Mouse (Mus musculus): ENCODE data around the gene Klf2. TPM values are rescaled to one million over a fixed set of nuclear protein-coding genes. Genes with fewer than 3 reads are reported as not detected.

The Klf2 gene
- polyA plus RNA-seq, 1 experiment from 2014 or later: 10.1 TPM

DNA sequence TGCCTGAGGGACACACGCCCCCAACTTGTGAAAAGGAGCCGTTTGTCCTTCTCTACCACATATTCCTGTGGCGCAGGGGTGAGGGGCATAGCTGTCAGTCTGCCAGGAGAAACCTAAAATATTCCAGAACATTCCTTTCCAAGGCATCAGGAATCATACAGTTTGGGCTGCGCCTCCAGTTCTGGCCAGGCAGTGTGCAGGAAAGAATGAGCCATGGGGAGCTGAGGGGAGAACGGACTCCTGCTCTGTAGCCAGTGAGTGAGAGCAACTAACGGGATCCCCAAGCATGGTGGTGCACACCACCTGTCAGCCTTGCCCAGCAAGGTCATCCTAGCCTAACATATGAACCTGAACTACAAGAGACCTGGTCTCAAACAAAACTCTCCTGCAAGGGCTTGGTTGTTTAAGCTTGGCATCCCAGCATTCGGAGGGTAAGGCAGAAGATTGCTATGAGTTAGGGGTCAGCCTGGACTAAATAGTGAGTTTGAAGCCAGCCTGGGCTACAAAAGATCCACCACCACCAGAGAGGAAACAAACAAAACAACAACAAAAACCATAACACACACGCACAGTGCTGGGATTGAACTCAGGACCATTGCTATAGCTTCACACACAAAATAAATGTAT lies 15.7 kb upstream of the Klf2 start:
- H3K36me3 ChIP-seq (ENCODE audit: insufficient read depth, low read length): no peaks in the 10 kb centered on the region
- WGBS: 60% methylated on average over 8 of the region's 8 CpGs
- no peaks in the 10 kb centered on the region for H3K9me3 ChIP-seq (ENCODE audit: low read length)
- H3K4me2 ChIP-seq (replicated peaks; ENCODE audit: low read depth, low read length): no peak overlapping the region
- H3K4me1 ChIP-seq (ENCODE audit: insufficient read depth, low read length): no peaks in the 10 kb centered on the region; the same call in 1 of the 2 replicates
- no peak overlapping the region; the same call in 1 of the 2 replicates for H3K27ac ChIP-seq (ENCODE audit: low read length)
- no peak overlapping the region for H3K4me3 ChIP-seq (ENCODE audit: low read length)
- no peaks in the 10 kb centered on the region for H3K27me3 ChIP-seq (ENCODE audit: insufficient read depth, low read length)
- no peak overlapping the region for H3K9ac ChIP-seq (replicated peaks; ENCODE audit: low read length)
- ATAC-seq (ENCODE audit: low FRiP score, low TSS enrichment): no peak

DNA sequence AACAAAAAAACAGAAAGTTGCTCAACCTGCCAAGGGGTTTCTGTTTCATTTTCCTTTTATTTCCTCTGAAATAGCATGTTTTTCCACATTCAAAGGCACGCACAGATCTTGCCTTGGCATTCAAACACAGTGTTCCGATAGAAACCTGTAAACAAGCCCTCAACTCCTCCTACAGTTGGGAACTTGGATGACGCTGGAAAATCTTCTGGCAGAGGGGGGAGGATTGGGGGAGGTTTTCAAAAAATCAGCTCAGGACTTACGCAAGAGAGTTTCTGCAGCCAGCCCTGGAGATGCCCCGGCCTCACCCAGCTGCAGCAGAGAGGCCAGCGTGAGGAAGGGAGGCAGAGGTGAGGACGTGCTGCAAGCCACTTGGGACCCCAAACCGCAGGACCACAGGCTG lies 15.2 kb upstream of the Klf2 start:
- WGBS: 52% methylated on average over 8 of the region's 8 CpGs
- Histone ChIP-seq H3K4me1 (ENCODE audit: insufficient read depth, low read length) (no peaks in the 10 kb centered on the region; the same call in 1 of the 2 replicates), H3K36me3 (ENCODE audit: insufficient read depth, low read length) (no peaks in the 10 kb centered on the region), H3K4me3 (ENCODE audit: low read length) (no peak overlapping the region), H3K27ac (ENCODE audit: low read length) (no peak overlapping the region), H3K27me3 (ENCODE audit: insufficient read depth, low read length) (no peaks in the 10 kb centered on the region), H3K9me3 (ENCODE audit: low read length) (no peaks in the 10 kb centered on the region), H3K4me2 (replicated peaks; ENCODE audit: low read depth, low read length) (no peak overlapping the region), H3K9ac (replicated peaks; ENCODE audit: low read length) (no peak overlapping the region)
- no peak for ATAC-seq (ENCODE audit: low FRiP score, low TSS enrichment)

DNA sequence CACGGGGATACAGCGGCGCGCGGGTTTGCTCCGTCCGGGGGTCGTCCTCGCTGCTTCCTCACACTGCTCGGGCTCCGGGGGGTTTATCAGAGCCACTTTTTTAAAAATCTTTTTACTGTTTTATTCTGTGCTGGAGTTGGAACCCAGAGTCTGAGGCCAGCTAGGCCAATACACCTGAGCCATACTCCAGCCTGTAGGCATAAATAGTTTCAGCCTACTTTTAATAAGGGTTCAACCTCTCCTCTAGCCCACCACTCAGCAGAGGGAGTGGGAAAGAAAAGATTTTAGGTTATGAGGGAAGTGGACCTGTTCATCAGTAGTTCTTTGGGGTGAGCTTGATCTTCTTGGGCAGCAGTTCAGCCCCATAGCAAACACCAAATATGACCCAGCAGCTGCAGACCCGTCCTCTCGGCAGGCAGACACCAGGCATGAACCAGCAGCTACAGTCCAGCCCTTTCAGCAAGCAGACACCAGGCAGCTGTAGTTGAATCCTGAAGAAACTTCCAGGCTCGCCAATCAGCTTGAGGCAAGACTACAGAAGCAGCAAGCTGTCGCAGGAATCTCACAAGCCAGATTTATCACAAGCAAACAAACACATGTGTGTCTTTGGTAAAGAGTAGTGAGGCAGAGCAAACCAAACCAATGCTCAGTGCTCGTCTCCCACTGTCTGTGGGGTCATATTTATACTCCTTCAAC lies 13.5 kb upstream of the Klf2 start, which contains the start of gene Gm10282:
TSS of gene Gm10282 (minus strand) at position 51 of the 696 bp plus-strand sequence.
- ATAC-seq (ENCODE audit: low FRiP score, low TSS enrichment): no peak
- no peak within 1 kb of the TSS for H3K27ac ChIP-seq (ENCODE audit: low read length)

DNA sequence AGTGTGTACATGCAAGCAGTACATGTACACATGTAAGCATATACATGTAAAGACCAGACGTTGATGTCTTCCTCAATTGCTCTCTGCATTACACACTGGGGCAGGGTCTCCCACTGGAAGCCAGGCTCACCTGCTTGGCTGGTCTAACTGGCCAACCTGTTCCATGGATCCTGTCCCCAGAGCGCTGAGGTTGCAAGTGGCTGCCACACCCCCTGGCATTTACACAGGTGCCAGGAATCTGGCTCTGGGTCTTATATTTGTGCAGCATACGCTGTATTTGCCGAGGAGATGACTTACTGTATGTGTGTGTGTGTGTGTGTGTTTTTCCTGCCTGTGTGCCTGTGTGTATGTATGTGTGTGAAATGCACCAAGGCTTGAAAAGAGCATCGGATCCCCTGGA lies 11.9 kb upstream of the Klf2 start:
- H3K4me2 ChIP-seq (replicated peaks; ENCODE audit: low read depth, low read length): no peak overlapping the region
- WGBS: 85% methylated on average over 5 of the region's 5 CpGs
- no peak overlapping the region for H3K4me3 ChIP-seq (ENCODE audit: low read length)
- no peaks in the 10 kb centered on the region for H3K9me3 ChIP-seq (ENCODE audit: low read length)
- no peak for ATAC-seq (ENCODE audit: low FRiP score, low TSS enrichment)
- no peaks in the 10 kb centered on the region for H3K36me3 ChIP-seq (ENCODE audit: insufficient read depth, low read length)
- H3K4me1 ChIP-seq (ENCODE audit: insufficient read depth, low read length): peaks cover 3% of the 10 kb centered on the region; the same call in 1 of the 2 replicates
- no peaks in the 10 kb centered on the region for H3K27me3 ChIP-seq (ENCODE audit: insufficient read depth, low read length)
- H3K27ac ChIP-seq (ENCODE audit: low read length): no peak overlapping the region
- no peak overlapping the region for H3K9ac ChIP-seq (replicated peaks; ENCODE audit: low read length)

More for the DNA sequence above, 13.5 kb upstream of the Klf2 start, which contains the start of gene Gm10282:
- H3K9me3 ChIP-seq (ENCODE audit: low read length): no peaks in the 10 kb centered on the region
- 77% methylated on average over 15 of the region's 16 CpGs for WGBS
- H3K27me3 ChIP-seq (ENCODE audit: insufficient read depth, low read length): no peaks in the 10 kb centered on the region
- H3K4me2 ChIP-seq (replicated peaks; ENCODE audit: low read depth, low read length): no peak within 1 kb of the TSS
- no peaks in the 10 kb centered on the region for H3K36me3 ChIP-seq (ENCODE audit: insufficient read depth, low read length)
- H3K4me1 ChIP-seq (ENCODE audit: insufficient read depth, low read length): no peaks in the 10 kb centered on the region; the same call in 1 of the 2 replicates
- no peak within 1 kb of the TSS for H3K4me3 ChIP-seq (ENCODE audit: low read length)
- H3K9ac ChIP-seq (replicated peaks; ENCODE audit: low read length): no peak within 1 kb of the TSS

DNA sequence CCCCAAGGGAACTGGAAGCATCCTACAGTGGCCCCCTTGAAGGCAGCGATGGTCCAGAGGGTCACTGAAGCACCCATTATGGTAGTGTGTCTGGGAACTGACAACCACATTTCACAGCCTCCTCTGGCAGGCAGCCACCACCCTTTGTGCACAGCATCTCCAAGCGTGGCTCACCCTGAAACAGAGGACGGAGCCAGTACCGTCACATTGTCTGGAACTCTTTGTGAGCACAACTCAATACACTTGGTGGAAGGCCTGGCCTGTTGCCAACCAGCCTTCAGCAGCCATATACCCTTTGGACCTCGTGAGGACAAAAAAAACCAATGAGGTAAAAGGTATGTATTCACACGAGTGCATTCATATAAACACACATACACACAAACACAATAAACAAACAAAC lies 10.6 kb upstream of the Klf2 start:
- no peaks in the 10 kb centered on the region for H3K9me3 ChIP-seq (ENCODE audit: low read length)
- no peak overlapping the region for H3K27ac ChIP-seq (ENCODE audit: low read length)
- 0 out of 2 replicates have a peak, but pooled peaks cover 3% of the 10 kb centered on the region for H3K4me1 ChIP-seq (ENCODE audit: insufficient read depth, low read length)
- H3K27me3 ChIP-seq (ENCODE audit: insufficient read depth, low read length): no peaks in the 10 kb centered on the region
- ATAC-seq (ENCODE audit: low FRiP score, low TSS enrichment): no peak
- H3K4me3 ChIP-seq (ENCODE audit: low read length): no peak overlapping the region
- H3K36me3 ChIP-seq (ENCODE audit: insufficient read depth, low read length): no peaks in the 10 kb centered on the region
- no peak overlapping the region for H3K4me2 ChIP-seq (replicated peaks; ENCODE audit: low read depth, low read length)
- H3K9ac ChIP-seq (replicated peaks; ENCODE audit: low read length): no peak overlapping the region
- 55% methylated on average over 6 of the region's 6 CpGs for WGBS

DNA sequence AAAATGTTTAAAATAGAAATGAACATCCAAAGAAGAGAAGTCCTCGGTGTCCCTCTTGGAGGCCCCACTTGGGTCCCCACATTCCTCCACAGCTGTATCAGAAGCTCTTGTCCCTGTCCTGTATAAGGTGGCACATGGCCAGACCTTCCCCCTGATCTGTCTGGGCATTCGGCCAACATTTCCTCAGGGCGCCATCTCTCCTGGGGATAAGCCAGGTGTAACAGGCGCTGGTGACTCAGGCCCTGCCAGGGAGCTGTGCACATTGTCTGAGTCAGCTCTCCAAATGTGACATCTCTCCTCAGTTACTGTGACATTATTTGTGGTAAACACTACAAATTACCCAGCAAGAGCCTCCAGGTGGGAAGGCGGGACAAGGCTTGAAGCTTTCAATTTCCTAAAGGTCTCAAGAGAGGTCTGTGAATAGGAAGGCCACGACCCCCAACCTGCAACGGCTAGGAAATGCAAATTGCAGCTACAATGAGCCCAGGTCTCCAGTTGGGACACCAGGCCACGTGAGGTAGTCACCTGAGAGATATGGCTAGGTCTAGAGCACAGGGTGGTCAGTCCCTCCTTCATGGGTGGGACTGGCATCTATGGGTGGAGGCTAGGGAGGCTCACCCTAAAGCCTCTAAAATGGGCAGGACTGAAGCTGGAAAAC lies 7.9 kb upstream of the Klf2 start:
- WGBS: 50% methylated on average over 8 of the region's 8 CpGs
- no peak overlapping the region for H3K4me3 ChIP-seq (ENCODE audit: low read length)
- peaks cover 3% of the 10 kb centered on the region; the same call in 1 of the 2 replicates for H3K4me1 ChIP-seq (ENCODE audit: insufficient read depth, low read length)
- no peak overlapping the region for H3K27ac ChIP-seq (ENCODE audit: low read length)
- no peaks in the 10 kb centered on the region for H3K27me3 ChIP-seq (ENCODE audit: insufficient read depth, low read length)
- no peaks in the 10 kb centered on the region for H3K9me3 ChIP-seq (ENCODE audit: low read length)
- H3K36me3 ChIP-seq (ENCODE audit: insufficient read depth, low read length): no peaks in the 10 kb centered on the region
- ATAC-seq (ENCODE audit: low FRiP score, low TSS enrichment): peak; percentile 60; the same call in 1 of the 2 replicates
- H3K9ac ChIP-seq (replicated peaks; ENCODE audit: low read length): no peak overlapping the region
- no peak overlapping the region for H3K4me2 ChIP-seq (replicated peaks; ENCODE audit: low read depth, low read length)

DNA sequence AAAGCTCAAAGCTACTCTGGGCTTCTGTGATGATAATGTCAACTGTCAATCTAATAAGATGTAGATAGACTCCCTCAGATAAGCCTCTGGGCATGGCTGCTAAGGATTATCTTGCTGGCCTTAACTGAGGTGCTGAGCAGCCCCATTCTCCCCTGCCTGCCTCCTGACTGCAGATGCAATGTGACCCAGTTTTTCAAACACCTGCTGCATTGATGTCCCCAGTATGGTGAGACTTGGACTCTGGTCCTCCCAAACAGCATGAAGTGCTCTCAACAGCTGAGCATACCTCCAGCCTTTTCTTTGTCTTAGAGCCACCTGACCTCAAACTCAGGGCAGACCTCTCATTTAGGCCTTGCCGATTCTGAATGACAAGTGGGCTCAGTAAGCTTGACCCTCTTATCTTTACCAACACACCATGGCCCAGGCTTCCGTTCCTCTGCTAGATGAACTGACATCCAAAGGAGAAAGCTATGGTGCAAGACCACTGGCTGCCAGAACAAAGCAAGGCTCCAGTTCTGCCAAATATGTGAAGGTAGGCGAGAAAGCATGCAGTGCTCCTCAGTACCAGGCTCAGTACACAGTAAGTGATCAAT lies 5.8 kb upstream of the Klf2 start:
- H3K4me3 ChIP-seq (ENCODE audit: low read length): no peak overlapping the region
- H3K36me3 ChIP-seq (ENCODE audit: insufficient read depth, low read length): no peaks in the 10 kb centered on the region
- H3K9me3 ChIP-seq (ENCODE audit: low read length): no peaks in the 10 kb centered on the region
- H3K4me1 ChIP-seq (ENCODE audit: insufficient read depth, low read length): peaks cover 6% of the 10 kb centered on the region; the same call in 1 of the 2 replicates
- ATAC-seq (ENCODE audit: low FRiP score, low TSS enrichment): no peak
- H3K9ac ChIP-seq (replicated peaks; ENCODE audit: low read length): no peak overlapping the region
- no peaks in the 10 kb centered on the region; the same call in 1 of the 2 replicates for H3K27me3 ChIP-seq (ENCODE audit: insufficient read depth, low read length)
- H3K27ac ChIP-seq (ENCODE audit: low read length): no peak overlapping the region
- 89% methylated on average over 3 of the region's 3 CpGs for WGBS
- H3K4me2 ChIP-seq (replicated peaks; ENCODE audit: low read depth, low read length): no peak overlapping the region

DNA sequence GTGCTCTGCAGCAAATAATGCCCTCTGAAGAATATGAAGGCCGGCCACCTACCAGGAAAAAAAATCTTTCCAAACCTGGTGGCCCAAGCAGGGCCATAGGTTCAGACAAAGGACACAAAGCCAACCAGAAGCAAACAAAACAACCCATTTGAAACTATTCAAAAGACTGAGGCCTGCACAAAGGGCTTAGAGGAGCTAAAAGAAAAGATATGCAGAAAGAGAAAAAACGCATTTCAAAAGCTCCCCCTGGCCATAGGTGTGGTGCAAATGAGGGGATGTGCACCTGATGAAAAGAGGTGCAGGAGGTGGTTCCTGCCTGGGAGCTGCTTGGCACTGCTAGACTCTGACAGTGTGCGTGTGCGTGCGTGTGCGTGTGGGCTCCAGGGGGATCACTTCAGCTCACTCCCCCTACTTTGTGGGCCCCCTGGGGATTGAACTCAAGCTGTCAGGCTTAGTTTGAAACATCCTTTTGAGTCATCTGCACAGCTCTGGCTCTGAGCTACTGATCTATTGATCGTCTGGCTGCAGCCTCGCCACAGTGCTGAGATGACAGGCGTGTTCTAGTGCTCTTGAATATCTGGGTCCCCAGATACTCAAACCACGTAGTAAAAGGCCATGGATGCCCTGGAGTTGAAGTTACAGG lies 2.7 kb upstream of the Klf2 start:
- no peak overlapping the region for H3K9ac ChIP-seq (replicated peaks; ENCODE audit: low read length)

DNA sequence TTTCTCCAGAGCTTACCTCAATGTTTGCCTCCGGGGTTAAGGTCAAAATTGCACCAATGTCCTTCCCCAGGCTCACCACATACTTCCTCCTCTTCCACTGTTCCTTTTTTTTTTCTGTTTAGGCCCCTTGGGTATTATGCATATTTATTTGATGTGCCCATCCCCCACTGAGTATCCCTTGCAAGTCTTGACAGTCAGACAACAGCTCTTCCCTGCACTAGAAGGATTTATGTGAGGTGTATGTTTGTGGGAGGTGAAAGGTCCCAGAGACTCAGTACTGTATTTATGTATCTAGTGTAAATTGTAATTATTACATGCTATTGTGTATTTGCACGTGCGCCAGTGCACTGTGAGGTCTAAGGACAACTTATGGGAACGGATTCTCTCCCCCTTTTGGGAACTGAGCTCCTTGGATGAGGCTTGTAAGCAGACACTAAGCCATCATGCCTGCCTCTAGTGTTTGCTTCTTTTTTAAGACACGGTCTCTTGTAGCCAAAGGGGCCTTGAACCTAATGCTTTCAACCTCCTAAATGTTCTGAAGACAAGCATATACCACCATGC lies 1.0 kb upstream of the Klf2 start:
- no peak for ATAC-seq (ENCODE audit: low FRiP score, low TSS enrichment)
- Histone ChIP-seq H3K4me2 (replicated peaks; ENCODE audit: low read depth, low read length) (no peak overlapping the region), H3K27me3 (ENCODE audit: insufficient read depth, low read length) (peaks cover 28% of the 10 kb centered on the region), H3K36me3 (ENCODE audit: insufficient read depth, low read length) (no peaks in the 10 kb centered on the region), H3K4me1 (ENCODE audit: insufficient read depth, low read length) (peaks cover 7% of the 10 kb centered on the region; the same call in 1 of the 2 replicates), H3K9me3 (ENCODE audit: low read length) (no peaks in the 10 kb centered on the region), H3K9ac (replicated peaks; ENCODE audit: low read length) (no peak overlapping the region), H3K4me3 (ENCODE audit: low read length) (no peak overlapping the region), H3K27ac (ENCODE audit: low read length) (no peak overlapping the region)
- 48% methylated on average over 5 of the region's 5 CpGs for WGBS

More for the DNA sequence above, 2.7 kb upstream of the Klf2 start:
- Histone ChIP-seq H3K4me2 (replicated peaks; ENCODE audit: low read depth, low read length) (no peak overlapping the region), H3K4me3 (ENCODE audit: low read length) (no peak overlapping the region), H3K4me1 (ENCODE audit: insufficient read depth, low read length) (peaks cover 4% of the 10 kb centered on the region; the same call in 1 of the 2 replicates), H3K36me3 (ENCODE audit: insufficient read depth, low read length) (no peaks in the 10 kb centered on the region), H3K27me3 (ENCODE audit: insufficient read depth, low read length) (peaks cover 21% of the 10 kb centered on the region), H3K9me3 (ENCODE audit: low read length) (no peaks in the 10 kb centered on the region), H3K27ac (ENCODE audit: low read length) (no peak overlapping the region)
- WGBS: 70% methylated on average over 10 of the region's 10 CpGs
- ATAC-seq (ENCODE audit: low FRiP score, low TSS enrichment): no peak
